Mouse (Mus musculus) midbrain, embryonic 14.5 days (tissue): ENCODE measurements around the gene Gm5426. TPM values are rescaled to one million over a fixed set of nuclear protein-coding genes. Genes with fewer than 3 reads are reported as not detected.
"Not testable (repeated sequence)": the region's sequence is repeated elsewhere in the genome, so short reads cannot be mapped to it uniquely, and the experiment has no call there.

Experiments
- ATAC-seq: fragments of 200-750 bp; cut with Nextera tagmentation; 2 replicates; pipeline ENCODE4 v1.8.0; 2017; ENCODE audit warnings: moderate number of reproducible peaks, moderate library complexity; ENCODE audit not compliant: low FRiP score, low TSS enrichment
- DNase-seq: peaks from one replicate; pipeline ENCODE4 v3.0.0-alpha.2; 2015
- H3K27ac ChIP-seq: fragments of 300-500 bp; sonication (generic); replicated peaks from 2 replicates; pipeline ENCODE4 v1.5.1; 2014; ENCODE audit warnings: mild to moderate bottlenecking, low read depth, low read length, moderate library complexity
- H3K27me3 ChIP-seq: fragments of 300-500 bp; sonication (generic); 2 replicates; pipeline ENCODE4 v1.6.1; 2014; ENCODE audit warnings: low read length, control low read depth, mixed read lengths; ENCODE audit not compliant: control insufficient read depth, insufficient read depth
- H3K36me3 ChIP-seq: fragments of 300-500 bp; sonication (generic); 2 replicates; pipeline ENCODE4 v1.6.1; 2014; ENCODE audit warnings: low read length, control low read depth; ENCODE audit not compliant: control insufficient read depth, insufficient read depth
- H3K4me1 ChIP-seq: fragments of 300-500 bp; sonication (generic); 2 replicates; pipeline ENCODE4 v1.6.1; 2014; ENCODE audit warnings: mild to moderate bottlenecking, antibody characterized with exemption, low read length, control low read depth; ENCODE audit not compliant: control insufficient read depth, insufficient read depth
- H3K4me2 ChIP-seq: fragments of 300-500 bp; sonication (generic); 2 replicates; pipeline ENCODE4 v1.6.1; 2014; ENCODE audit warnings: mild to moderate bottlenecking, low read length, moderate library complexity
- H3K4me3 ChIP-seq: fragments of 300-500 bp; sonication (generic); replicated peaks from 2 replicates; pipeline ENCODE4 v1.5.1; 2014; ENCODE audit warnings: low read depth, low read length
- H3K9ac ChIP-seq: fragments of 300-500 bp; sonication (generic); replicated peaks from 2 replicates; pipeline ENCODE4 v1.6.1; 2014; ENCODE audit warnings: mild to moderate bottlenecking, low read length, moderate library complexity
- H3K9me3 ChIP-seq: fragments of 300-500 bp; sonication (generic); 2 replicates; pipeline ENCODE4 v1.6.1; 2016; ENCODE audit warnings: low read length, control low read depth, mixed read lengths; ENCODE audit not compliant: control insufficient read depth
- WGBS: fragments of 180-500 bp; shearing (Covaris S2); extraction: QIAGEN DNeasy Blood & Tissue Kit; methylation state at CpG from one replicate; pipeline ENCODE4 v1.1.7; 2014; 5-methylcytosine and 5-hydroxymethylcytosine counted together
- polyA plus RNA-seq: library from polyadenylated mRNA; unstranded; fragments of >200 nt; fragmentation: Nextera tagmentation; extraction: Ambion mirVana; gene quantifications from 2 replicates; pipeline ENCODE4 v1.2.1, GENCODE M21; 2014

Gene Gm5426
- polyA plus RNA-seq, 1 experiment from 2014 or later = not detected

DNA sequence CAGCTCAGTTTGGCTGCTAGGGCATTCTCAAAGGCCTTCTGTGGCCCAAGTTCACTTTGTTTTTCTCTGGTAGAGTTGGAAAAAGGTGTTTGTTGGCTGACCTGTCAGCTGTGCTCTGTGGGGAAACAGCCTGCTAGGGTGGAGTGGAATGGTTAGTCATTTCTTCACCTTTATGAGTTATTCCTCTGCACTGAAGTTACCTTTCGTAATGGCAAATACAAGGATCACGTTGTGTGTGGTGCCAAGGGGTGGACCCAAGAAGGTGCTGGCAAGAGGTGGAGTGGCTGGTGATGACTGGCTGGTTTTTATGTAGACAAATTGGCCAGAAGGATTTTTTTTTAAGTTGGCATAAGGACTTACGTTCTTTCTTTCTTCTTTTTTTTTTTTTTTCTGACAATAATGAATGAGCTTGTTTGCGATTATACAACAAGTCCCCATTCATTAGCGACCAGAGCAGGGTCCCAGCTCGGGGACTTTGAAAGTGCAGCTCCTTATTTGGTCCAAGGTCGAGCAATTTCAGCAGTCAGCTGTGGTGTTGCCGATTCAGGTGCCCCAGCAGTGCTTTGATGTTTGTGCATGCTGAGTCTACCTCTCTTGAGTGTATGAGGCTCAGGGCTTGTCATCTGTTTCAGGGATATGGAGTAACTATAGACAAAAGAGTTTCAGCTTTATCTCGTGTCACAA, 10.5 kb upstream of the Gm5426 start:
- Histone ChIP-seq H3K9ac (no peak overlapping the region), H3K4me3 (no peak overlapping the region), H3K36me3 (no peaks in the 10 kb centered on the region), H3K27ac (no peak overlapping the region), H3K4me1 (no peaks in the 10 kb centered on the region), H3K27me3 (no peaks in the 10 kb centered on the region), H3K4me2 (no peak overlapping the region), H3K9me3 (no peaks in the 10 kb centered on the region)
- no peak for ATAC-seq
- 80% methylated on average over 9 of the region's 9 CpGs for WGBS
- no peak for DNase-seq

DNA sequence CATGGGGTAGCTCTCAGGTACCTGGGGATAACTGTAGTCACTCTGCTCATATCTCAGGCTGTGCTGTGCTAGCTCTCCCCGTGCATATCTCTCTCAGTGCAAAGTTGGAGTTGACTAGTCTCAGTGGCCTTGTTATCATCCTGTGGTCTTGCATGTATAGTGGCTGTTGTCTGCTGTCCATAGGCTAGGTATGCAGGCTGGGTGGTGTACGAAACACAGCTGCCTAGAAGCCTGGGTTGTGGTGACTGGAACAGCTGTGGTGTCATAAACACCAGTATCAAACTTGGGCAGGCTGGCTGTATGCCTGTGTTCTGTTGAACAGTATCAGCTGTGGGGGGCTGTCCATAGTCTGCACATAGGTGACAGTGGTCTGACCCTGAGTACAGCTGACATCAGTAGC, 7.2 kb upstream of the Gm5426 start:
- Histone ChIP-seq H3K4me1 (no peaks in the 10 kb centered on the region), H3K9me3 (no peaks in the 10 kb centered on the region), H3K4me2 (no peak overlapping the region), H3K4me3 (no peak overlapping the region), H3K27ac (no peak overlapping the region), H3K9ac (no peak overlapping the region), H3K36me3 (no peaks in the 10 kb centered on the region), H3K27me3 (no peaks in the 10 kb centered on the region)
- no peak for DNase-seq
- no peak for ATAC-seq
- WGBS = 95% methylated on average over 2 of the region's 2 CpGs

DNA sequence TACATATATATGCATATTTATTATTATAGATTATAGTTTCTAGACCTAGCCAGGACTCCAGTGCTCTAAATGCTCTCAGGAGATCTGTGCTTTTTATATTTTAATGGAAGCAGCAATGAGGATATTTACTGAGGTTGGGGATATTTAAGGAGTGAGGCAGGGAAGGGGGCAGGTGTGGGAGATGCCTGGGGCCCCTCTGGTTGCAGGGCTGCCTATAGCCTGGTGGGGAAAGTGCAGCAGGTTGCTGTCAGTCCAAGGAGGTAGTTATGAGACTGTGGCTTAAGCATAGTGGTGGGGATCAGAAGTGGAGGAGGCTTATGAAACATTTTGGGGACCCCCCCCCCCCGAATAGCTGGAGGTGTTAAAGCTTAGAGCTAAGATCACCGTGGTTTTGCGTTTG, 6.0 kb upstream of the Gm5426 start:
- H3K27me3 ChIP-seq = no peaks in the 10 kb centered on the region
- 90% methylated on average over 3 of the region's 3 CpGs for WGBS
- H3K36me3 ChIP-seq = no peaks in the 10 kb centered on the region
- H3K4me1 ChIP-seq = no peaks in the 10 kb centered on the region
- ATAC-seq = no peak
- no peaks in the 10 kb centered on the region for H3K9me3 ChIP-seq
- H3K4me3 ChIP-seq = no peak overlapping the region
- DNase-seq = no peak
- no peak overlapping the region for H3K9ac ChIP-seq
- H3K27ac ChIP-seq = no peak overlapping the region
- H3K4me2 ChIP-seq = no peak overlapping the region

DNA sequence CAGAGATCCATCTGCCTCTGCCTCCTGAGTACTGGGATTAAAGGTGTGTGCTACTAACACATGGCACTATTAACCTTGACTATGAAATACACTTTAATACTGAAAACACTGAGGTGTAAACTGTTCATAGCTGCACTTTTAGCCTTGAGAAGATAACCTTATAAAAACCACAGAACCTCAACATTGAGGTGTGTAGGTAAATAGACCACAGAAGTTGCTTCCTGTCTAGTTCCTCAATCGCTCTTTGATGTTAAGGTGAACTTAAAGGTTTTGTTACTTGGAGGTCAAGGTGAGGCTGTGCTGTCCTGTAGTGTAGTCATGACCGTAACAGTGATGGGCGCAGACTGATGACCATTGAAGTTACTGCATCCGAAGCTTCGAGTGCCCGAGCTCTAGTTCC, 5.3 kb upstream of the Gm5426 start:
- Histone ChIP-seq H3K27ac (no peak overlapping the region), H3K4me2 (no peak overlapping the region), H3K9me3 (no peaks in the 10 kb centered on the region), H3K4me1 (no peaks in the 10 kb centered on the region), H3K9ac (no peak overlapping the region), H3K4me3 (no peak overlapping the region), H3K27me3 (no peaks in the 10 kb centered on the region), H3K36me3 (no peaks in the 10 kb centered on the region)
- no peak for DNase-seq
- no peak for ATAC-seq
- 93% methylated on average over 6 of the region's 6 CpGs for WGBS

DNA sequence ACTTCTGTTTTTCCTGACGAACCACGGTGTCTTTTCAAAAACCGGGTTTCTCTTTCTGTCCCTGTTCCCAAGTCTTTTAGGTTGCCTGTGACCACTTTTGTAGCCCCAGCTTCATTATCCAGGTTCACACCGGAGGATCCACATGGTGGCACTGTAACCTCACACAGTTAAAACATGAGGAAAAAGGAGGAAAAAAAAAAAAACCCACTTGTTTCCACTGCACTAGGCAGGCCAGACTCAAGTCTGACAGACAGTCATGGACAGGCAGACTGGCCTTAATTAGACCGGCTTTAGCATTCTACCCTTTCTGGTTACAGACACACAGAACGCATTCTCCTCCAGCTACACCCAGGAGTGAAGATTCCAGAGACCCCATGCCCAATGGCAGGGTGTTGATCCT, 4.2 kb upstream of the Gm5426 start:
- Histone ChIP-seq H3K9ac (no peak overlapping the region), H3K4me2 (no peak overlapping the region), H3K9me3 (no peaks in the 10 kb centered on the region), H3K27me3 (no peaks in the 10 kb centered on the region), H3K4me1 (no peaks in the 10 kb centered on the region), H3K4me3 (no peak overlapping the region), H3K27ac (no peak overlapping the region), H3K36me3 (no peaks in the 10 kb centered on the region)
- ATAC-seq = peak; percentile 62; the same call in 1 of the 2 replicates
- DNase-seq = peak; percentile 89
- WGBS = 38% methylated on average over 6 of the region's 6 CpGs

DNA sequence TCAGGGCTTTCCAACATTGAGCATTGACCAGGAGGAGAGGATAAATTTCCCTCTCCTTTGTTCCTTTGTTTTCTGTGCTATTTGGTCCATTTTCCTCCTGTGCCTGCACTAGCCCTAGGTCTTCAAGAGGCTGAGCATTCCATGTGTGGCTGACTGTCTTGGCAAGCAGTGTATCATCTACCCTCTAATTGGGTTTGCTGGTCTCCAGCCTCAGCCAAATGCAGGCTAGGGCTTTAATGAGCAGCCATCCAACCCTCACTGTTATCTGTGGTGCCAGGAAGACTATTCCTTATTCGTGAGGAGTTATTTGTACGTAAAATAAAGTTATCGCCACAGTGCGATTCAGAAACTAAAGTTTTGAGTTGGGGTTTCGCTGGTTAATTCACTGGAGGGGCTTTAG, 2.2 kb downstream of the Gm5426 start:
- no peak overlapping the region for H3K4me3 ChIP-seq
- H3K9ac ChIP-seq = no peak overlapping the region
- WGBS = 91% methylated on average over 5 of the region's 5 CpGs
- H3K4me1 ChIP-seq = no peaks in the 10 kb centered on the region
- no peak overlapping the region for H3K27ac ChIP-seq
- no peak overlapping the region for H3K4me2 ChIP-seq
- H3K36me3 ChIP-seq = no peaks in the 10 kb centered on the region
- DNase-seq (no peak), ATAC-seq (no peak)
- no peaks in the 10 kb centered on the region for H3K9me3 ChIP-seq
- H3K27me3 ChIP-seq = no peaks in the 10 kb centered on the region

DNA sequence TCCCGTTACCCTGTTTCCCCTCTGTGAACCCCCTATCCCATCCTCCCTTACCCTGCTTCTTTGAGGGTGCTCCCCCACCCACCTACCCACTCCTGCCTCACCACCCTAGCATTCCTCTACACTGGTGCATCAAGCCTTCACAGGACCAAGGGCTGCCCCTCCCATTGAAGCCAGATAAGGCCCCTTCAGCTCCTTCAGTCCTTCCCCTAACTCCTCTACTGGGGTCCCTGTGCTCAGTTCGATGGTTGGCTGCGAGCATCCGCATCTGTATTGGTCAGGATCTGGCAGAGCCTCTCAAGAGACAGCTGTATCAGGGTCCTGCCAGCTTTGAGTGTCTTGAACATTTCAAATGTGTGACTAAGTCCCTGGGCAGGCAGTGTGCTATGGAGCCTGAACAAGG, 2.9 kb downstream of the Gm5426 start:
- not testable (repeated sequence) for H3K27me3 ChIP-seq, H3K9ac ChIP-seq, H3K4me2 ChIP-seq, H3K27ac ChIP-seq, H3K9me3 ChIP-seq, DNase-seq, H3K36me3 ChIP-seq, ATAC-seq, H3K4me3 ChIP-seq, H3K4me1 ChIP-seq
- 93% methylated on average over 4 of the region's 4 CpGs for WGBS

DNA sequence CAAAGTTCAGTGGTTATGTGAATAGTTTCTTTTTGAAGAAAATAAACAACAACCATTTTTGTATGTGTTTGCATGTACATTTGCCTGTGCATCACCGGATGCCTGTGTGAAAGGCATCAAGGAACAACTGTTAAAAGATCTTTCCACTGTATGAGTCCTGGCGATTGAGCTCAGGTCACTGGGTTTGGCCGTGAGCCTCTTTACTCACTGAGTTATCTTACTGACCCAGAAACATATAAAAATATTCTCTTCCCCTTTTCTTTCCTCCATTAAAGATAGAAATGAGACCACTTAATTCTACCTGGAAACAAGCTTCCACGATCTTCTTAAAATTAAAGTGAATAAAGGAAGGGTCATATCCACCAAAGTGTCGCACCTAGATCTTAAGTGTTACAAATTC, 10.2 kb downstream of the Gm5426 start:
- Histone ChIP-seq H3K9ac (no peak overlapping the region), H3K36me3 (no peaks in the 10 kb centered on the region), H3K27ac (no peak overlapping the region), H3K4me1 (peaks cover 6% of the 10 kb centered on the region), H3K4me2 (no peak overlapping the region), H3K9me3 (no peaks in the 10 kb centered on the region), H3K4me3 (no peak overlapping the region), H3K27me3 (no peaks in the 10 kb centered on the region)
- WGBS = 98% methylated on average over 5 of the region's 5 CpGs
- no peak for DNase-seq
- ATAC-seq = no peak

DNA sequence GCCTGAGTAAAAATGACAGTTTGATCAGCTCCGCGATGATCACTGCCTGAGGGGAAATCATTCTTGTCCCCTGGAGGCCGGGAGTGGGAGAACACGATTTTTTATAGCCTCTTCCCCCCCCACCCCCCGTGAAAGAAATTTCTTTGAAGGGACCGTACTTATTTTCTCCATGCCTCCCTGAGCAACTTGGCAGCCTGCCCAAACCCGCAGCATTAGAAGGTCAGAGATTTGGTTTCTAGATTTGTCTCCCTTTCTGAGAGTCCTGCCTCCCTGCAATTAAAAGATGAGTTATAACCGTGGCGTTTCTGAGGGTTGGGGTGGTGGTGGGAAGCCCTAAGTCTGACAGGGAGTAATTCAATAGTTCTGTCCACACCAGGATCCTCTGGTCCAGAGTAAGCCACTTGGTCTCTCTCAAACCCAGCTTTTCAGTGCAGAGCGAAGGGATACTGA, 11.9 kb downstream of the Gm5426 start:
- Histone ChIP-seq H3K27ac (peak overlapping the region; percentile 26; the same call in 1 of the 2 replicates), H3K4me2 (peak overlapping the region; percentile 22; the same call in 1 of the 2 replicates), H3K9me3 (no peaks in the 10 kb centered on the region), H3K4me3 (no peak overlapping the region), H3K27me3 (no peaks in the 10 kb centered on the region), H3K36me3 (no peaks in the 10 kb centered on the region), H3K4me1 (peaks cover 6% of the 10 kb centered on the region), H3K9ac (0 out of 2 replicates have a peak overlapping the region, but pooled peaks have one; percentile 0)
- 24% methylated on average over 10 of the region's 10 CpGs for WGBS
- peak; percentile 24; the same call in 1 of the 2 replicates for ATAC-seq
- peak; percentile 77 for DNase-seq
